Mouse (Mus musculus): ENCODE measurements around the gene Btd.

Gene Btd

DNA sequence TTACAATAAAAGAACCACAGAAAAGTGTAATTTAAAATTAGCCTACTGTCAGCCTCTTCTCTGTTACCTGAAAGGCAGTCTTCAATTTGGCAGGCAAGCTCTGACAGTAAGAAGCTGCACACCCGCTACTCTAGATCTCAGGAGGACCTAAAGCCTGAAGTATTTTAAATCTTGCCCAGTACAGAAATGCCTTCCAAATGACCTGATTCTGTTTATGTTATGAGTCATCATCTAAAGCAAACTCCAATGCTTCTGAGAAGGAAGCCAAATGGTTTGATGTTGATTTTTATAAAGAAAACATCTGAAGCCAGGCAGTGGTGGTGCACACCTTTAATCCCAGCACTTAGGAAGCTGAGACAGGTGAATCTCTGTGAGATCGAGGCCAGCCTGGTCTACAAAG lies 59.5 kb downstream of the Btd start:
- no peak for DNase-seq (ENCODE audit: low read depth)

DNA sequence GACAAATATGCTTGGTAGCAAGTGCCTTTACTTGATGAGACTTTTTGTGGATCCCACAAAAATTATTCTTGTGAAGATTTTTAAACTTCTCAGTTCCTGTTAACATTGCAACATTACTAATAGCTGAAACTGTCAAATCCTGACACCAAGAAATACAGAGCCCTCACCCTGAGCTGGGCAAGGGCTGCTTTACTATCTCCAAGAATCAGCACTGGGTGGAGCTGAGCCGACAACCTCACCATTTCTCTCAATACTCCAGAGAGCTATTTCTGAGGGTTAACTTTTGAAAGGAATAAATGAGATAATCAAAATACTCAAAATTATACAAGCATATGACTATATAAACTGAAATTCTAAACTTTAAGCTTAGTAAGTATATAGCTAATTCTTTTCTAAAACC lies 68.5 kb downstream of the Btd start:
- no peak for DNase-seq (ENCODE audit: low read depth)

DNA sequence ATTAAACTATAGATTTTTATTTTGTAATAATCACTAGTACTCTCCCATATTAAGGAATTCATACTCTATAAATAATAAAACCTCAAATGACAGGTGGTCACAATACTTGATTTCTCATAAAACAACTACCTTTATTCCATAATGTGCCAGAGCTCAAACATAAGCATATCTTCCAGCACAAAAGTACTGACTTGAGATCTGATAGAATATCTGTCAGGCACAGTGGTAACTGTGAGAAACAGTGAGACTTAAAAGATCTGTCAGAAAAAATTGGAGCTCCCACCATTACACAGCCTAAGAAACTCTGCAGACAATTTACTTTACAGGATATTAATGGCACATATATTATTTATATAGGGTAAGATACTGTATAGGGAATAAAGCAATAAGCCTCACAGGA lies 74.8 kb downstream of the Btd start:
- no peak for DNase-seq (ENCODE audit: low read depth)

DNA sequence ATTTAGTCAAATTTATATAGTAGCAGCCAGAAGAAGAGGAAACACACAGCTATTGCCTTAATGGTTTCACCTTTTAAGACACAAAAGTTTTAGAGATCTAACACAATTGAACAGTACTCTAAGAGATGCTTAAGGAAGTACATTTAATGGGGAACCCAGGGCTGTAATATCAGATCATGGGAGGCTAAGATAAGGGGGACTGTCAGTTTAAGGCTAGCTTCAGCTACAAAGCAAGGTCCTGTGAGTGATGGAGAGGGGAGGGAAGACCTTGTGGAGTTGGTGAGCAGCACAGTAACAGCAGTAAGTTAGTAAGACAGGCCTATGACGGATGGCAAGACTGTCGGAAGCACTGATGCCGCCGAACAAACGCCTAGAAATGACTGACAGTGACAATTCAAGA lies 76.5 kb downstream of the Btd start:
- DNase-seq (ENCODE audit: low read depth), result no peak

All from c-Kit-positive CD71-positive TER-119-negative erythroid progenitor cells, embryonic 14.5 days (primary cell).